Mouse (Mus musculus): Measurements from ENCODE around the gene Sidt1.

Sidt1 gene

GRCm38 (mm10) chr16:44199066-44199703 lies 133.8 kb downstream of the Sidt1 start:
- H3K4me1 ChIP-seq (replicated peaks; ENCODE audit: low read depth, low read length), result no peaks in the 10 kb centered on the region
- TF ChIP-seq POU5F1 (IDR thresholded peaks at IDR 0.05; ENCODE audit: borderline replicate concordance, low read length) (no peak), CTCF (conservative IDR thresholded peaks at IDR 0.05; ENCODE audit: low read length) (no peak), NANOG (IDR thresholded peaks at IDR 0.05; ENCODE audit: borderline replicate concordance, low read length) (no peak)
- peaks cover 20% of the 10 kb centered on the region for H3K36me3 ChIP-seq (ENCODE audit: insufficient read depth, low read length)
- no peak overlapping the region for H3K4me3 ChIP-seq (replicated peaks; ENCODE audit: low read length)
- H3K9me3 ChIP-seq (ENCODE audit: low read length), result no peaks in the 10 kb centered on the region
- no peaks in the 10 kb centered on the region for H3K27me3 ChIP-seq (ENCODE audit: insufficient read depth, low read length)

DNA sequence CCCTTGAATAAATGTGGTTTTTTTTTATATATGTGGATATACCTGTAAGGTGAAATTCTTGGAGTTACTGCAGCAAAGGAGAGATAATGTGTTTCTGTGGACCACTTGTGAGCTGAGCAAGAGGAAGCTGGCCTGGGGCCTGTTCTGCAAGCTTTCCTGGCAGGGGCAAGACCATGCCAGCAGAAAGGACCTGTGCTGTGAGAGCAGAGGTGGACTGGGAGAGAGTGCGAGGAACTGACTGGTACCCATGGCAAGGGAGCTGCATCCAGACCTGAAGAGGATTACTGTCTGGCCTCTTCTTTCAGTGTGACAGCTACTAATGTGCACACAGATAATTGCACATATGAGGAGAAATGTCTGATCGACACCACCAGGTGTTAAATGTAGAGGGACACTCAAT lies 142.0 kb downstream of the Sidt1 start:
- peaks cover 8% of the 10 kb centered on the region for H3K9me3 ChIP-seq (ENCODE audit: low read length)
- no peak overlapping the region for H3K4me3 ChIP-seq (replicated peaks; ENCODE audit: low read length)
- H3K27me3 ChIP-seq (ENCODE audit: insufficient read depth, low read length), result no peaks in the 10 kb centered on the region
- TF ChIP-seq CTCF (conservative IDR thresholded peaks at IDR 0.05; ENCODE audit: low read length) (no peak), POU5F1 (IDR thresholded peaks at IDR 0.05; ENCODE audit: borderline replicate concordance, low read length) (no peak), NANOG (IDR thresholded peaks at IDR 0.05; ENCODE audit: borderline replicate concordance, low read length) (no peak)
- H3K4me1 ChIP-seq (replicated peaks; ENCODE audit: low read depth, low read length), result peaks cover 4% of the 10 kb centered on the region; the same call in 1 of the 2 replicates
- H3K36me3 ChIP-seq (ENCODE audit: insufficient read depth, low read length), result no peaks in the 10 kb centered on the region

All from E14TG2a.4 (cell line).